Mouse (Mus musculus): ENCODE measurements around the gene Mmd2.

The Mmd2 gene

DNA sequence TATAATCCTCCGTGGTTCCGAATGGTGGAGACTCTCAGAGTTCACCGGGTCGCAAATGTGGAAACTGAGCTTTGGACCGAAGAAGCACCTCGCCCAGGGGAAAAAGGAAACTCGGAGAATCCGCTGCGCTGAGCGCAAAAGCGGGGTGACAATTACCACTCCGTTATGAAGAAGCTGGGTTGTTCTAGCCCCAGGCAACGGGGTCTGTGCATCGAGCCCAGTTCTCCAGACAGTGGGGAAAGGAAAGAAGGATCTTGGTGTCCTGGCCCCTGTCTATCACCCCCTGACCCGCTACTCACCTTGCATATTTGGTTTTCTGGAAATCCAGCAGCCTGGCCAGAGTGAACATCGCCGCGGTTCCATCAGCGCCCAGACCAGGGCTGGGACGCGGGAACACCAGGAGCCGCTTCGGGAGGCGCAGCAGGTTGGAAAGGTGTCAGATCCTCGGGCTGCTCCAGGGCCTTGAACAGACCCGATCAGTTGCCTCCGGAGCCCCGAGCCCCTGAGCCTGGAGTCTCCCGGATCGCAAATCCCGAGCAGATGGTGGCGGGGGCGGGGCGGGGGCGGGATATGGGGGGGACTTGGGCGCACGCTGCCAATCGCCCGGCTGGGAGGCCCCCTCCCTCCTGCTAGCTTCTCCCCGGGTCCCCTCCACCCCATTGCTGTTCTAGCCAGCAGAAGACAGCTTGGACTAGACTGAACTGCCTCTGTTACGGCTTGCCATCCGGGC is at the start of gene Mmd2:
Mmd2 (minus strand) TSS at position 542 of the 730 bp plus-strand sequence.
- DNase-seq (ENCODE audit: low spot score) = no peak

DNA sequence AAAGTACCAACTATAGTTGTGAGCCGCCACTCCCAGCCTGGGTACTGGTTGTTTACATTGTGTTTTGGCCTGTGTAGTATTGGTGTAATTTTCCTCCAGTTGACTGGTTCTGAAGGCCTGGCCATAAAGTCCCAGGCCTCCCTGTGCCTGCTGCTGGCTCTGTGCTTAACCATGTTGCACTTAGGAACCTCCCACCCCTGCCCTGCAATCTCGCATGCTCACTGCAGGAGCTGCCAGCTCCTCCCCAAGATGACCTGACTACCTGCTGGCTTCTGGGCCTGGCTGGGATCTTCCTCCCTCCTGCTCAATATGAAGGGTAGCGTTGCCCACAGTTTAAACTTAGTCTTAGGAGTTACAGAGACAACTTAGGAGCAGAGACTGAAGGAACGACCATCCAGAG is 43.7 kb upstream of the Mmd2 start:
- no peak for DNase-seq (ENCODE audit: low spot score)

DNA sequence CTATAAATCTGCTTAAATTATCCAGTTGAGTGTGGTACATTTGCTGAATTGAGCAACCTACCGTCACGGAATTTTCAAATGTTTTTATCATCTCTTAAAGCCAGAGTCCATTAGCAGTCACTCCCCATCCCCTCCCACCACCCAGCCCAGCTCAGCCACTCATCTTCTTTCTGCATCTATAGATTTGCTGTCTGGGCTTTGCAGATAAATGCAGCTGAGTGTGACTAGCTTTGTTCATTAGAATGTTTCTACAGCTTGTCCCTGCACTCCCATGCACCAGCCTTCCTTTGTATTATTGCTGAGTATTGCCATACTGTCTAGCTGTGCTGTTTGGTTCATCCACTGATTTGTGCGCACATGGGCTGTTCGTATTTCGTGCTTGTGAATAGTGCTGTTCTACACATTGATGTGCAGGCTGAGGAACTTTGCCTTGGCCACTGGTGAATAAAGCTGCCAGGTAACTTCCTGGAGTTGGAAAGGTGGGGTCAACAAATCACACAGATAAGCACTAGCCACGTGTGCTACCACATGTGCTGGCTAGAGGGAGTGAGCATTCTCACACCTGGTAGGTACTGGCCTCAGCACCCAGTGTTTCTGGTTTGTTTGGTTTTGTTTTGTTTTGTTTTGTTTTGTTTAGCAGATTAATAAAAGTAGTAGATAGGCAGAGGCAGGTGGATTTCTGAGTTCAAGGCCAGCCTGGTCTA is 42.3 kb upstream of the Mmd2 start:
- DNase-seq (ENCODE audit: low spot score) = peak; percentile 86

DNA sequence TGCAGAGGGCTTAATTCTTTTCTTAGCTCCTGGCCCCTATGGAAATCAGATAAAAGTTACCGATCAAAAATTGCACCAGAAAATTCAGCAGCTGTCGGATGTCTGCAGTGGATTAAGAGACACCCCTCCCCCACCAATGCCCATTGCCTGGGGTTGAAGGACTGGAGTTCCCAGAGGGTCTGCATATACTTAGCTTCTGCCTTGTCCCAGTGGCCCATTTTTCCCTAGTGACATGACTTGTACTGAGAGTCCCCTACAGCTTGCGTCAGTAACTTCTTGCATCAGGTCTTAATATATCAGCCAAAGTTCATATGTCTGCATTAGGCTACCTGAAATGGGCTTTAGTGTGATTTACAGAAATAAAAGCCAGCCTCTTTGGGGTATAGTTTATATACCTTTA is 41.8 kb upstream of the Mmd2 start:
- DNase-seq (ENCODE audit: low spot score) = no peak

DNA sequence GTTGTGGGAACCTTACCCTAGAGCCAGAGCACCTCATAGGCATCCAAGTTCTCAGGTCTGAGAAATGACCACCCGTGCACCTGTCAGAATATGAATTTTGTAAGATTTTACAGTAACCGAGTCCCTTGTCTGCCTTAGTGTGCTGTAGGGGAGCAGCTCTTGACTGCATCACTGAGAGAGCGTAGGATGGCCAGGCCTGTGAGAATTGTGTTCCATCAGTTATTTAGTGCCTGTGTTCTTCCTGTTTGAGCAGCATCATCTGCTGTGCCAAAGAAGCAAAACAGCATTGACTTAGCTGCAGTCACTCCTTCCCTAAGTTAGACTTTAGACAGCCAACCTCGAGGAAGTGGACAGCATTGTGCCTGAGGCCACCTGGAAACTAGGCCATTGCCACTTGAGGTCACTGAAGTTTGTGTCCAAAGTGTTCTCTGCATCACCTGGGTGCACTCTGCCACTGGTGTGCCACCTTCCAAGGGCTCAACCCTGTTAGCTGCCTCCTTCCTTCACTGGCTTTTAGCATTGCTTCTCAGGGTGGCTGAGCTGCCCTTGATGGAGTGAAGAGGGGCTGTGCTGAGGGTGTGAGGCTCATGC is 41.0 kb upstream of the Mmd2 start:
- no peak for DNase-seq (ENCODE audit: low spot score)

DNA sequence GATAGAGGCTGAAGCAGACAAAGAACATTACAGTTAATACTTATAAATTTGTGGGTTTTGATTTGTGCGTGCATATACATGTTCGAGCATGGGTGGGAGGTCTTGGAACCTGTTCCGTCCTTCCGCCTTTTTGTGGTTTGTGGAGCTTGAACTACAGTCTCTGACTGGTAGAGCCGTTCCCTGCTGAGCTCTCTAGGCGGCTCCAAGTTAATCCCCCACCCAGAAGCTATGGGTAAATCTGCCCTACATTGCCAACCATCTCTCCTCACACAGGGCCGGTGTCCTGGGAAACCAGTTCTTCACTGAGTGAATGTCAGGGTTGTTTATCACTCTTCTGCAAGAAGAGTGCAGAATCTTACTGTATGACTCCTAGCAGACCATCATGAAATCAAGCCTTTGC is 39.6 kb upstream of the Mmd2 start:
- no peak for DNase-seq (ENCODE audit: low spot score)

DNA sequence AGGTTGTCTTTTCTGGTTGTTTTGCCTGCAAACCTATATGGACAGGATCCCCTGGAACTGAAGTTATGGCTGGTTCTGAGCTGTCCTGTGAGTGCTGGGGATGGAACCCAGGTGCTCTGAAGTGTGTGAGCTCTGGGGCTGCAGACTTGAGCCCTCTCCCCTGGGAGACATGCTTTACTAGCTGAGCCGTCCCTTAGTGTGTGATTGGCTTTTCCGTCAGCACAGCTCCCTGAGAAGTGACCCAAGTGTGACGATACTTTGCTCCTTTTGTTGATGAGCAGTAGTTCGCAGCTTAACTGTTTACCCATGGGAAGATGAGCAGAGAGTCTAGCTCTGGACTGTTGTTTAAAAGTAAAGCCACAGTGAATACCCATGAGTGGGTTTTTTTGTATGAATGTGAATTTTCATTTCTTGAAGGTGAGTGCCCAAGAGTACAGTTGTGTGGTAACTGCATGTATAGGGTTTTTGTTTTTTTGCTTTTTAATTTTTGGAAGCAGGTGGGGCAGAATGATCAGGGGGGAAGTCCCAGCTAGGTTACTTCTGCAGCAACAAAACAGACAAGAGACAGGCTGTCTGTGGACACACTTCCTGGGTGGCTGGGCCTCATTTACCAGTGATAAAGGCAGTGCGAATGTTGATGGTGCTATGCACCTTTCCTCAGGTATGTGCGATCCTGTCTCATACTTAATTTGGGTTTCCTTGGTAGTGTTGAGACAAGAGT is 32.9 kb upstream of the Mmd2 start:
- DNase-seq (ENCODE audit: low spot score) = no peak

DNA sequence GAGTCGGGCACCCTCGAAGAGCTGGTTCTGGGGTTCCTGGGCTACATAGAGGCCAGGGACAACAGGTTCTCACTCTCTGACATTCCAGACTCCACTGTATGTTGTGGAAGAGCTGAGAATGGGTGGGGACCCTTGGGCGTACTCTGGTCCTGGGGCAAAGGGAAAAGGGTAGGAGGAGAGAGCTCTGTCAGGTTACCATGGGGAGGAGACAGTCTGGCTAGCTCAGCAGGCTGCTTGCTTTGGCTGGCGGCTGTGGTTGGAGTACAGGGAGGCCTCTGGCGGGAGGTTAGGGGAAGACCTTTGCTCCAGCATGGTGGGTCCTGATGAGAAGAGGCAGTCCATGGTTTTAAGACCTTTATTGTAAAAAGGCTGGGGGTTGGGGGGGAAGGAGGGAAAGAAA is 31.5 kb upstream of the Mmd2 start:
- no peak for DNase-seq (ENCODE audit: low spot score)

DNA sequence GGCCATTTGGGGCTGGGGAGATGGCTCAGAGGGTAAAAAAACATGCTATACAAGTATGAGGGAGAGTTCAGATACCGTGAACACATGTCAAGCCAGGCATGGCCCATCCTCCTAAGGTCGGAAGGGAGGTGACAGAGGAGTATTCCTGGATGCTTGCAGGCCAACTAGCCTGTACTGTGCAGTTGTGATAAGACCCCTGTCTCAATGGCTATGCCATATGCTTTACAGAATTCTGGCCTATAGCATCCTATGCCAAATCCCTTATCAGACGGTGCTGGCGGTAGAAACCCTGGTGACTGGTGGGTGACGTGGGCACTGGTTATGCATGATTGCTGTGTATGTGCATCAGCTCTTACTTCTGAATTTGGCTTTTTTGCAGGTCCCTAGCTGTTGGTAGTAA is 29.2 kb upstream of the Mmd2 start:
- DNase-seq (ENCODE audit: low spot score) = peak; percentile 49

DNA sequence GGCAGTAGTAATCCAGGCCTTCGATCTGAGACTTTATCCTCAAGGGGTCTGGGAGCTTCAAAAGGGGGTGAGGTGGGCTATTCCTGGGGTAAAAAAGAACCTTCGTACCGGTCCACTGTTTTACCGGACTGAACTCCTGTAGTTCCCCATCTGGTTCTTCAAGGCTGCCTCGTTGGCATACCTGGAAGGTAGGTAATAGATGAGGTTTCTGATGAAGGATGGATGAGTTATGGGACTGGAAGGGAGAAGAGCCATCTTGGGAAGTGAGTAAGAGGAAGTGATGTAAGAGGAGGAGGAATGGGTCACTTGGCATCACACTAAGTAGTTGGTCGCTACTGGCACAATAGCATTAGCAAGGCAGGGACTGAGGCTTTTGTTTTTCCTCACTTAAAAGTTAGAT is 21.6 kb upstream of the Mmd2 start:
- DNase-seq (ENCODE audit: low spot score) = no peak

DNA sequence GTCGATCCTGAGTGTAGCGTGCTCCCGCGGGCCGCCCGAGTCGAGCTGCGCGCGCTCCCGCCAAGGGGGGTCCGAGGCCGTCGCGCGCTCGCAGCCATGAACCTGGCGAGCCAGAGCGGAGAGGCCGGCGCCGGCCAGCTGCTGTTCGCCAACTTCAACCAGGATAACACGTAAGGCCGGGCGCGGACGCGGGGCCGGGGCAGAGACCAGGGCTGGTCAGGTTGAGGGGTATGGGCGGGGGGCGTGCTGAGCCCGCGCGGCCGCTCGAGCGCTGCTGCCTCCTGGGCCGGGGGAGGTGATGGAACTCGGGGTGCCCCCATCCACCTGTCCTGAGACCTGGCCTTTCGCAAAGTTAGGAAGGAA is 21.0 kb upstream of the Mmd2 start:
- DNase-seq (ENCODE audit: low spot score) = no peak

DNA sequence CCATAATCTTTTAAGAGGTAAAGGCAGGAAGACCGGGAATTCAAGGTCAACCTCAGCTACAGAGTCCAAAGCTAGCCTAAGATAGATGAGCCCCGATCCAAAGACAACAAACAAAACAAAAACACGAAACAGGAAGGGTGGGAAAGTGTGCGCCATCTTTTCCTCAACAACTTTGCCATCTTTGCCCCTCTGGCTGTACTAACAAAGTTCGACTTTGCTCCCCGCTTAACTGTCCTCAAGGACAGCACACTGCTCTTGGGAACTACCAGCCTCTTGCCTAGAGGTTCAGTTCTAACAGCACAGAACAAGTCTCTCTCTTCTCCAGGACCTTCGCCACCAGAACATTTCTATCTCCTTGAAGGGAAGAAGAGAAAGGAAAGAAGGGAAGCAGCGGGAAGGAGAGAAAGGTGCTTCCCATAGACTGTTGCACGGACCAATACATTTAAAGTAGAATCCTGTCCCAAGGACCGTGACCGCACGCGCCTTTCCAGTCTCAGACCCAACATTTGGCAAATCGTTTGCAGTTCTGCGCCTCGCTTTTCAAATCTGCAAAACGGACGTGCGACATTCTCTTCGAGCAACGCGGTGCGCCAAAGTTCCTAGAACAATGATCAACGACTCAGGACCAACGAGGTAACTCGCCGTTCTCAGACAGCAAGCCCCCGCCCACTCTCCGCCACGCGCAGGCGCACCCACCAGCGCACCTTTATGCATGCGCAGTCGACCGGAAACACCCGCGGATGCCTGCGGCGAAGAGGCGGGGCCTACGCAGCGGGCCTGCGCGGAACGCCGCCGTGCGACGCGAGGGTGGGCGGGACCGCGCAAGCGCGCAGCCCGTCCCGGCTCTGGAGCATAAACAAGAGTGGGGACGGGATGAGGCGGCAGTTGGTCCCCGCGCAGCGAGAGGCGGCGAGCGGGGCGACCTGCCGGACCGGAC is 20.4 kb upstream of the Mmd2 start:
- DNase-seq (ENCODE audit: low spot score) = peak; percentile 92

DNA sequence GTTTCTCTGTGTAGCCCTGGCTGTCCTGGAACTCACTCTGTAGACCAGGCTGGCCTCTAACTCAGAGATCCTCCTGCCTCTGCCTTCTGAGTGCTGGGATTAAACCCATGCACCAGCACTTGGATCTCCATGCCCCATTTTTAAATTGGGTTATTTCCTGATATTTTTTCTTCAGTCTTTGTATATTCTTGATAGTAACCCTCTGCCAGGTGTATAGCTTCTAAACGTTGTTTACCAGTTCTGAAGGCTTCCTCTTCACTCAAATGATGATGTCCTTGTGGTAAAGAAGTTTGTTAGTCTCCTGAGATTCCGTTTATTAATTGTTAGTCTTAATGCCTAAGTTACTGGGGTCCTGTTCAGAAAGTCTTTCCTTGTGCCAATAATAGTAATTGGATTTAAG is 18.8 kb upstream of the Mmd2 start, which contains the start of gene Wipi2:
Wipi2 (plus strand) TSS at position 301 of the 400 bp plus-strand sequence.
- no peak for DNase-seq (ENCODE audit: low spot score)

DNA sequence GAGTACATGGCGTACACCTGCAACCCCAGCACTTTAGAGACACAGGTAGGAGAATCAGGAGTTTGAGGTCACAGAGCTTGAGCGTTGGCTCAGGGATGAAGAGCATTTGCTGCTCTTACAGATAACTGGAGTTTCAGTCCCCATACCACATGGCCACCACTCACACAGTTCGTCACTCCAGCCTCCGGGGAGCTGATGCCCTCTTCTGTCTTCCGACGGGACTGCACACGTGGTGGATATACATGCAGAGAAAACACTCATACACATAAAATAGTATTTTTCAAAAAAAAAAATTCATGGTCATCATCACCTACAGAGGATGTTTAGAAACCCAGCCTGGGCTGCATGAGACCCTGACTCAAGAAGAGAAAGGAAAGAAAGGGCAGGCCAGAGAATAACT is 14.5 kb upstream of the Mmd2 start:
- no peak for DNase-seq (ENCODE audit: low spot score)

DNA sequence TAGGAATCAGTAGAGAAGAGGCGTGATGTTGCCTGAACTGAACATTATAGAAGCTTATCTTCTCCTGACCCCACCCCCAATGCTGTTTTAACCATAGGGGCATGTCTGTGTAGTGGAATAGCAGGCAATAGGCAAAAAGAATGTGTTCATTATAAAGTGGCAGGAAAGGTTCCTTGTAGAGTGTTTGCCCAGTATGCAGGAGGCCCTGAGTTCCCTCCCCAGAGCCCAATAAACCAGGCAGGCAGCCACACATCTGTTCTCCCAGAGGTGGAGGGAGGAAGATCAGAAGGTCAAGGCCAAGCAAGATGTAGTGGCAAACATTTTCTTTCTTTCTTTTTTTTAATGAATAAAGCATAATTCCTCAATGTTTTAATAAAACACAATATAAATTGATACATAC is 13.5 kb upstream of the Mmd2 start:
- DNase-seq (ENCODE audit: low spot score) = no peak

DNA sequence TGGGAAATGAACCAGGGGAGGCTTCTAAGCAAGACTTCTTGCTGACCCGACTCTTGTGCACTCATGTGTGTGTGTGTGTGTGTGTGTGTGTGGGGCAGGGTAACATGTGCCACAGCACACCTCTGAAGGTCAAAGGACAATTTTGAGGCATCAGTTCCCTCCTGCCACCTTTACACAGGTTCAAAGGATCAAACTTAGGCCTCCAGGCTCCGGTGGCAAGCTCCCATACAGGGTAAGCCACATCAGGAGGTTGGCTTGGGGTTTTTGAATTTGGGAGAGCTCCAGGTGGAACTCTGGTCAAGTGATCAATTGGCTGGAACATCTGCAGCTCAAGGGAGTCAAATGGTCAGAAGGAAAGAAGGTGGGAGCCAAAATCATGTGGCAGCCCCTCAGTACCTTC is 12.8 kb upstream of the Mmd2 start:
- DNase-seq (ENCODE audit: low spot score) = no peak

DNA sequence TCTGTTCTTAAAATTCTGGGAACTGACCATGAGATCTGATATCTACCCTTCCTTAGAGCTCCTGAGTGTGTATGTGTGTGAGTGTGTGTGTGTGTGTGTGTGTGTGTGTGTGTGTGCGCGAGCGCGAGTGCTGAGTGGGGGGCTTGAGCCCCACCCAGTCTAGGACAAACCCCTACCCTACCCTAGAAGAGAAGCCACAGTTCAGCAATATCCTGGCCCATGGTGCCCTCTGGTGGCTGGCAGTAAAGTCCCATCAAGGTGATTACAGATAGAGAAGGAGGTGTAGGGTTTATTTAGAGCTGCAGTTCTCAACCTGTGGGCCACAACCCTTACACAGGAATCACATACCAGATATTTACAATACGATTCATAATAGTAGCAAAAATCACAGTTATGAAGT is 11.3 kb upstream of the Mmd2 start:
- no peak for DNase-seq (ENCODE audit: low spot score)

DNA sequence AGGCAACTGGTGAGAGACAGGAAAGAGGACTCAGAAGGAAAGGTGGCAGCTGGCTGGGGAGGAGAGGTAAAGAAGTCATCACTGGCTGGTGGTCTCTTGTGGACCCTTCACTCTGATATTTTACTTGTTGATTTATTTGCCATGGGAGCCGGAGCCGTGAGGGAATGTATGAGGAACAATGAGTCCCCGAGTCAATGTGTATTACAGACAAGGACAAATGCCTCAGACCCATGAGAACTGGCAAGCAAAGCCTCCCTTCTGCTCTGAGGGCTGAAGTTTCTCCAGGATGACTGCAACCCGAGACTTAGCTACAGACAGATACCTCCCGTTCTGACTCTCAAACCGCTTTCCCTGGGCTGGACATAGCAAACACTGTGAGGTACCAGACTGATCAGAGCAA is 7.7 kb upstream of the Mmd2 start:
- no peak for DNase-seq (ENCODE audit: low spot score)

DNA sequence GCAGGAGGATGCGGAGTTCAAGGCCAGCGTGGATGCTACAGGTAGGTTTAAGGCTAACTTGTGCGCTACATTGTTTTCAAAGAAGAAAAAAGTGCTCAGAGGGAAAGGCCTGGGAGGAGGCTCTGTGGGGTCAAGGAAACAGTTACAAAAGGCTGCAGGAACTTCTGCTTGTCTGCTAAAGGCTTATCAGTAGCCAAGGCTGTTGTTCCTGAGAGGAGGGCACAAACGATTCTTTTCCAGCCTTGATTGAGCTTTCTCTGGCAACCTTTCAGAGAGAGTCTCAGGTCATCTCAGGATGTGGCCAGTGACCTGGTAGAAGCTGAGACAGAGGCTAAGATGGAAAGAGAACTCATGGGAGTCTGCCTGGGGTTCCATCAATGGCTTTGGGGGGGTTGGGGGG is 7.0 kb upstream of the Mmd2 start:
- no peak for DNase-seq (ENCODE audit: low spot score)

DNA sequence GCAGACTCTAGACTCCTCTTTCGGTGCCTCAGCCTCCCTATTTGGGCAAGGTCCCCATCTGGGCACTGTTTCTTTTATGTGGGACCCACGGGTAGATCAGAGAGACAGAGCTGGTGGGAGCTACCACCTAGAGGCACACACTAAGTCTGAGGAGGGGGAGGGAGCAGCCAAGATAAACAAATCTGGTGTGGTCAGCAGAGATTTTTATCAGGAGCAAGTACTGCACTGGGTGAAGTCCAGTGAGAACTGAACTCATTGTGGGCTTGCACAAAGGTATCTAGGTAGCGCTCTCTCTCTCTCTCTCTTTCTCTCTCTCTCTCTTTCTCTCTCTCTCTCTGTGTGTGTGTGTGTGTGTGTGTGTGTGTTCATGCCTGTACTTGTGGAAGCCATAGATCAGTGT is 5.9 kb upstream of the Mmd2 start:
- no peak for DNase-seq (ENCODE audit: low spot score)

DNA sequence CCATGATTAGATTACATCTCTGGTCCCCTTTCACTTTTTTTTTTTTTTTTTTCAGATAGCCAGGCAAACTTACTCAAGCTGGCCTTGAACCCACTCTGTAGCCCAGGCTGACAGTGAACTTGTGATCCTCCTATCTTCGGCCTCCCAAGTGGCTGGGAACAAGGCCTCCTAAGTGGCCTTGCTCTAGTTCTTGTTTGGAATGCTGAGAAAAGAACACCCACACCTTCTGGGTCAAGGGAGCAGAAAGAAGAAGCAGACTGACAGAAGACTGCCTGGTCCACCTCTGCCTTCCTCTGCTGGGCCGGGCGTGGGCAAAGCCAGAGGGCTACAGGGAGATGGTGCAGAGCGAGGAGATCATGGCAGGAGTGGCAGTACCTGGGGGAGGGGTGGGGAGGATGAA is 1.8 kb upstream of the Mmd2 start:
- no peak for DNase-seq (ENCODE audit: low spot score)

DNA sequence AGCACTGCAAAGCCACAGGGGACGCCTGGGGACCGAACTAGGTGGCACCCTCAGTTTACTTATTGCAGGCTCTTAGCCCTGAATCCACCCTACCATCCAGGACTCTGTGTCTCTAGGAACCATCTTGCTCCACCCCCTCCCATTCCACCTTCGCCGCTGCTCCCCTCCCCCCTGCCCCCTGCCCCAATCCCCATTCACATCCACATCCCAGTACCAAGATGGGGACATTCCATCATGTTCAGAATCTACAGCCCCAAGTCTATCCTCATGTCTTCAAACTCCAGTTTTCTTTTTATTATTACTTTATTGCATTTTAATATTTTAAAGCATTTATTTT is 357 bp upstream of the Mmd2 start:
- DNase-seq (ENCODE audit: low spot score) = no peak
